Mouse (Mus musculus): ENCODE results near the gene Elmo1.

- TF ChIP-seq CTCF (IDR thresholded peaks at IDR 0.05; ENCODE audit: low read depth) (no peak), EP300 (IDR thresholded peaks at IDR 0.05; ENCODE audit: low read depth) (no peak)
These were observed 37.2 kb downstream of the Elmo1 start for GRCm38 (mm10) chr13:20127553-20127952.
